9 mouse cellular contexts compared by ENCODE assay signal in genomic region chrX:136590199-136590896, GRCm38 (mm10). TPM values are rescaled to one million over a fixed set of nuclear protein-coding genes. Genes with fewer than 3 reads are reported as not detected.
A peak's percentile ranks its signal among the peaks of the same experiment; 100 is the strongest.
DNase-seq lines count a peak whose midpoint lies in the region; ATAC-seq and TF ChIP-seq lines count a peak whose summit lies in the region.
"Had no signal": no experiment of that assay in that cellular context is flagged by ENCODE, and none has a peak within 500 bp of the region (broad histone marks: within the 10 kb centered on the region; RNA-seq: fewer than 3 reads in every experiment).

Gene Tceal3 (plus strand): TSS chrX:136590842.

- no peaks in the 10 kb centered on the region for H3K4me1 ChIP-seq in limb, embryonic 12.5 days (replicated peaks)
- H3K4me1 ChIP-seq in limb, embryonic 10.5 days, result no peaks in the 10 kb centered on the region
- no peaks in the 10 kb centered on the region for H3K4me1 ChIP-seq in embryonic facial prominence, embryonic 10.5 days
- no peaks in the 10 kb centered on the region for H3K4me1 ChIP-seq in hindbrain, postnatal 0 days (ENCODE audit: insufficient read depth, low read length)
- no peaks in the 10 kb centered on the region for H3K4me1 ChIP-seq in midbrain, embryonic 12.5 days
- H3K4me1 ChIP-seq: heart, embryonic 13.5 days had no signal

- H3K4me2 ChIP-seq in limb, embryonic 12.5 days, result no peak within 1 kb of the TSS
- H3K4me2 ChIP-seq in hindbrain, postnatal 0 days (ENCODE audit: low read depth, low read length), result peak within 1 kb of the TSS; percentile 46
- H3K4me2 ChIP-seq in midbrain, embryonic 12.5 days (replicated peaks), result peak within 1 kb of the TSS; percentile 44
- H3K4me2 ChIP-seq: heart, embryonic 13.5 days had no signal

- no peak within 1 kb of the TSS for H3K4me3 ChIP-seq in limb, embryonic 12.5 days (replicated peaks)
- H3K4me3 ChIP-seq in limb, embryonic 10.5 days, result no peak within 1 kb of the TSS
- peak within 1 kb of the TSS; percentile 33 for H3K4me3 ChIP-seq in embryonic facial prominence, embryonic 10.5 days
- H3K4me3 ChIP-seq in hindbrain, postnatal 0 days (ENCODE audit: low read length), result peak within 1 kb of the TSS; percentile 43
- peak within 1 kb of the TSS; percentile 37 for H3K4me3 ChIP-seq in midbrain, embryonic 12.5 days
- H3K4me3 ChIP-seq: heart, embryonic 13.5 days had no signal

- H3K9me3 ChIP-seq in limb, embryonic 12.5 days, result no peaks in the 10 kb centered on the region
- H3K9me3 ChIP-seq in limb, embryonic 10.5 days (replicated peaks), result no peaks in the 10 kb centered on the region
- no peaks in the 10 kb centered on the region for H3K9me3 ChIP-seq in embryonic facial prominence, embryonic 10.5 days
- no peaks in the 10 kb centered on the region for H3K9me3 ChIP-seq in hindbrain, postnatal 0 days (ENCODE audit: low read length)
- H3K9me3 ChIP-seq in midbrain, embryonic 12.5 days, result no peaks in the 10 kb centered on the region
- H3K9me3 ChIP-seq: heart, embryonic 13.5 days had no signal

- 0 out of 2 replicates have a peak, but pooled peaks cover 3% of the 10 kb centered on the region for H3K27me3 ChIP-seq in limb, embryonic 12.5 days
- H3K27me3 ChIP-seq in limb, embryonic 10.5 days (ENCODE audit: low read depth, poor library complexity, severe bottlenecking), result 0 out of 2 replicates have a peak, but pooled peaks cover 12% of the 10 kb centered on the region
- 0 out of 2 replicates have a peak, but pooled peaks cover 8% of the 10 kb centered on the region for H3K27me3 ChIP-seq in embryonic facial prominence, embryonic 10.5 days (replicated peaks; ENCODE audit: low read depth, poor library complexity, severe bottlenecking)
- H3K27me3 ChIP-seq in hindbrain, postnatal 0 days (ENCODE audit: insufficient read depth, low read length), result no peaks in the 10 kb centered on the region
- H3K27me3 ChIP-seq in midbrain, embryonic 12.5 days, result no peaks in the 10 kb centered on the region

- DNase-seq in limb, embryonic 10.5 days (ENCODE audit: low spot score), result no peak
- peak; percentile 35 for DNase-seq in embryonic facial prominence, embryonic 10.5 days (ENCODE audit: low spot score)
- peak; percentile 84 for DNase-seq in hindbrain, postnatal 0 days (ENCODE audit: low spot score)
- DNase-seq in heart, adult 9 months (ENCODE audit: low spot score in 2 of 2), result no peak
- DNase-seq in gastrocnemius, adult 18-20 months (ENCODE audit: low spot score), result no peak

- no peaks in the 10 kb centered on the region for H3K36me3 ChIP-seq in limb, embryonic 12.5 days
- no peaks in the 10 kb centered on the region for H3K36me3 ChIP-seq in limb, embryonic 10.5 days
- no peaks in the 10 kb centered on the region for H3K36me3 ChIP-seq in embryonic facial prominence, embryonic 10.5 days (replicated peaks)
- H3K36me3 ChIP-seq in hindbrain, postnatal 0 days (ENCODE audit: insufficient read depth, low read length), result no peaks in the 10 kb centered on the region
- H3K36me3 ChIP-seq in midbrain, embryonic 12.5 days, result no peaks in the 10 kb centered on the region
- H3K36me3 ChIP-seq: heart, embryonic 13.5 days had no signal

- TF ChIP-seq CTCF in hindbrain, postnatal 0 days (IDR thresholded peaks at IDR 0.05; ENCODE audit: low read depth), result no peak

- H3K27ac ChIP-seq in limb, embryonic 12.5 days, result no peak within 1 kb of the TSS
- no peak within 1 kb of the TSS for H3K27ac ChIP-seq in limb, embryonic 10.5 days
- no peak within 1 kb of the TSS for H3K27ac ChIP-seq in embryonic facial prominence, embryonic 10.5 days (replicated peaks)
- peak within 1 kb of the TSS; percentile 82 for H3K27ac ChIP-seq in hindbrain, postnatal 0 days
- peak within 1 kb of the TSS; percentile 83 for H3K27ac ChIP-seq in midbrain, embryonic 12.5 days (replicated peaks)
- H3K27ac ChIP-seq: heart, embryonic 13.5 days had no signal

- ATAC-seq in limb, embryonic 12.5 days (ENCODE audit: insufficient number of reproducible peaks, insufficient read depth, low FRiP score, low TSS enrichment, low read depth), result no peak
- peak; percentile 95 for ATAC-seq in hindbrain, postnatal 0 days
- peak; percentile 96 for ATAC-seq in midbrain, embryonic 12.5 days (ENCODE audit: low FRiP score, low read depth)
- no peak for ATAC-seq in granulocyte monocyte progenitor cell, adult 5-6 weeks (replicated peaks; ENCODE audit: poor library complexity, severe bottlenecking)

- 54% methylated on average over 12 of the region's 12 CpGs for WGBS in limb, embryonic 12.5 days
- 51% methylated on average over 12 of the region's 12 CpGs for WGBS in limb, embryonic 10.5 days
- 43% methylated on average over 12 of the region's 12 CpGs for WGBS in embryonic facial prominence, embryonic 10.5 days
- WGBS in hindbrain, postnatal 0 days, result 34% methylated on average over 12 of the region's 12 CpGs
- 29% methylated on average over 12 of the region's 12 CpGs for WGBS in midbrain, embryonic 12.5 days

- no peak within 1 kb of the TSS for H3K9ac ChIP-seq in limb, embryonic 12.5 days (replicated peaks)
- H3K9ac ChIP-seq in hindbrain, postnatal 0 days (replicated peaks; ENCODE audit: low read length), result peak within 1 kb of the TSS; percentile 45; the same call in 1 of the 2 replicates
- peak within 1 kb of the TSS; percentile 37; the same call in 1 of the 2 replicates for H3K9ac ChIP-seq in midbrain, embryonic 12.5 days (replicated peaks)
- H3K9ac ChIP-seq: heart, embryonic 13.5 days had no signal

RNA-seq across cellular contexts. Expression of gene Tceal3, which starts in this region (rescaled TPM):
- 23.6 and 26.4 TPM in 2 replicates for polyA plus RNA-seq in limb, embryonic 12.5 days (2016; fragmentation: Nextera tagmentation; extraction: Ambion mirVana)
- polyA plus RNA-seq in limb, embryonic 10.5 days (2016; fragmentation: Nextera tagmentation; extraction: Ambion mirVana), result 2.7 and 4.8 TPM in 2 replicates
- 5.2 and 6.3 TPM in 2 replicates for polyA plus RNA-seq in embryonic facial prominence, embryonic 10.5 days (2016; fragmentation: Nextera tagmentation; extraction: Ambion mirVana)
- 10.2 and 15.4 TPM in 2 replicates for total RNA-seq in hindbrain, postnatal 0 days (2014; rRNA removed)
- 97.8 and 102 TPM in 2 replicates for polyA plus RNA-seq in hindbrain, postnatal 0 days (2015; fragmentation: Nextera tagmentation; extraction: Ambion mirVana)
- polyA plus RNA-seq in midbrain, embryonic 12.5 days (2016; fragmentation: Nextera tagmentation; extraction: Ambion mirVana), result 26.9 and 32.3 TPM in 2 replicates
- total RNA-seq in granulocyte monocyte progenitor cell, adult 5-6 weeks (2014; fragmentation: Nextera tagmentation), result not detected in 2 replicates
- not detected in 2 replicates for total RNA-seq in granulocyte monocyte progenitor cell, adult 5-6 weeks (2017)
- total RNA-seq in gastrocnemius, adult 18-20 months (2021), result under 1 TPM; 0.81 to 0.84 TPM

Comparison
In these comparisons a context has a peak if more than half of its experiments do, and no peak if none do; other contexts are left out.
1. ATAC-seq: peak in hindbrain, postnatal 0 days (single experiment) and midbrain, embryonic 12.5 days (single experiment); none in limb, embryonic 12.5 days (single experiment) and granulocyte monocyte progenitor cell, adult 5-6 weeks (single experiment).
2. H3K27ac ChIP-seq: peak in hindbrain, postnatal 0 days (single experiment) and midbrain, embryonic 12.5 days (single experiment); none in limb, embryonic 12.5 days (single experiment), limb, embryonic 10.5 days (single experiment) and embryonic facial prominence, embryonic 10.5 days (single experiment).
3. H3K4me3 ChIP-seq: peak in embryonic facial prominence, embryonic 10.5 days (single experiment), hindbrain, postnatal 0 days (single experiment) and midbrain, embryonic 12.5 days (single experiment); none in limb, embryonic 12.5 days (single experiment) and limb, embryonic 10.5 days (single experiment).
4. DNase-seq: peak in embryonic facial prominence, embryonic 10.5 days (single experiment) and hindbrain, postnatal 0 days (single experiment); none in limb, embryonic 10.5 days (single experiment), heart, adult 9 months (0 of 2) and gastrocnemius, adult 18-20 months (single experiment).